Mouse (Mus musculus) embryonic facial prominence, embryonic 15.5 days (tissue): ENCODE measurements at regions not wholly inside any gene's neighbourhood (a gene's known extent, or its start where the extent isn't known, plus 50 kb on each side); places are given as distances from the start of the nearest gene placed in this dataset.

Experiments used
- ATAC-seq: fragments of 200-750 bp; cut with Nextera tagmentation; 2 replicates; pipeline ENCODE4 v1.8.0; 2017; ENCODE audit warnings: low read depth, moderate TSS enrichment; ENCODE audit not compliant: insufficient number of reproducible peaks, low FRiP score, low TSS enrichment
- H3K27ac ChIP-seq: fragments of 300-500 bp; sonication (generic); replicated peaks from 2 replicates; pipeline ENCODE4 v1.5.1; 2015; ENCODE audit warnings: mild to moderate bottlenecking, inconsistent platforms
- H3K27me3 ChIP-seq: fragments of 300-500 bp; sonication (generic); 2 replicates; pipeline ENCODE4 v1.6.1; 2015; ENCODE audit warnings: inconsistent platforms
- H3K36me3 ChIP-seq: fragments of 300-500 bp; sonication (generic); 2 replicates; pipeline ENCODE4 v1.6.1; 2015; ENCODE audit warnings: mild to moderate bottlenecking, inconsistent platforms
- H3K4me1 ChIP-seq: fragments of 300-500 bp; sonication (generic); 2 replicates; pipeline ENCODE4 v1.6.1; 2015; ENCODE audit warnings: inconsistent platforms
- H3K4me2 ChIP-seq: fragments of 300-500 bp; sonication (generic); replicated peaks from 2 replicates; pipeline ENCODE4 v1.6.1; 2015; ENCODE audit warnings: mild to moderate bottlenecking, inconsistent platforms
- H3K4me3 ChIP-seq: fragments of 300-500 bp; sonication (generic); replicated peaks from 2 replicates; pipeline ENCODE4 v1.5.1; 2015; ENCODE audit warnings: mild to moderate bottlenecking, inconsistent platforms
- H3K9ac ChIP-seq: fragments of 300-500 bp; sonication (generic); 2 replicates; pipeline ENCODE4 v1.6.1; 2015; ENCODE audit warnings: inconsistent platforms
- H3K9me3 ChIP-seq: fragments of 300-500 bp; sonication (generic); replicated peaks from 2 replicates; pipeline ENCODE4 v1.6.1; 2016; ENCODE audit warnings: inconsistent platforms
- WGBS: fragments of 180-500 bp; shearing (Covaris S2); methylation state at CpG from one replicate; pipeline ENCODE4 v1.1.7; 2015; 5-methylcytosine and 5-hydroxymethylcytosine counted together

GRCm38 (mm10) chr15:85676156-85676555, 58.6 kb upstream of the Ppara start:
- Histone ChIP-seq H3K4me1 (peaks cover 66% of the 10 kb centered on the region), H3K27me3 (no peaks in the 10 kb centered on the region), H3K36me3 (peaks cover 8% of the 10 kb centered on the region; the same call in 1 of the 2 replicates), H3K9ac (no peak overlapping the region), H3K4me2 (no peak overlapping the region), H3K4me3 (no peak overlapping the region), H3K9me3 (no peaks in the 10 kb centered on the region), H3K27ac (no peak overlapping the region)
- ATAC-seq = no peak
- 64% methylated on average over 3 of the region's 3 CpGs for WGBS

- no peak overlapping the region for H3K4me3 ChIP-seq
- H3K27ac ChIP-seq = no peak overlapping the region
- ATAC-seq = no peak
- no peak overlapping the region for H3K9ac ChIP-seq
- H3K9me3 ChIP-seq = no peaks in the 10 kb centered on the region
- H3K4me1 ChIP-seq = peaks cover 66% of the 10 kb centered on the region
- WGBS = 75% methylated on average over 10 of the region's 10 CpGs
- H3K4me2 ChIP-seq = no peak overlapping the region
- no peaks in the 10 kb centered on the region for H3K27me3 ChIP-seq
- peaks cover 8% of the 10 kb centered on the region; the same call in 1 of the 2 replicates for H3K36me3 ChIP-seq
Observed at GRCm38 (mm10) chr15:85676871-85677270, 57.9 kb upstream of the Ppara start.

- no peak overlapping the region for H3K4me3 ChIP-seq
- peaks cover 66% of the 10 kb centered on the region for H3K4me1 ChIP-seq
- H3K36me3 ChIP-seq = peaks cover 8% of the 10 kb centered on the region; the same call in 1 of the 2 replicates
- H3K9ac ChIP-seq = no peak overlapping the region
- H3K27me3 ChIP-seq = no peaks in the 10 kb centered on the region
- 85% methylated on average over 6 of the region's 6 CpGs for WGBS
- ATAC-seq = no peak
- no peak overlapping the region for H3K4me2 ChIP-seq
- H3K27ac ChIP-seq = no peak overlapping the region
- H3K9me3 ChIP-seq = no peaks in the 10 kb centered on the region
Observed at GRCm38 (mm10) chr15:85677381-85677780, 57.4 kb upstream of the Ppara start.

- Histone ChIP-seq H3K9me3 (no peaks in the 10 kb centered on the region), H3K27me3 (no peaks in the 10 kb centered on the region), H3K4me3 (no peak overlapping the region), H3K9ac (no peak overlapping the region), H3K36me3 (peaks cover 10% of the 10 kb centered on the region), H3K4me2 (no peak overlapping the region), H3K27ac (no peak overlapping the region), H3K4me1 (peaks cover 63% of the 10 kb centered on the region)
- WGBS = 62% methylated on average over 10 of the region's 10 CpGs
- no peak for ATAC-seq
Observed at GRCm38 (mm10) chr15:85677855-85678254, 56.9 kb upstream of the Ppara start.

- Histone ChIP-seq H3K9me3 (no peaks in the 10 kb centered on the region), H3K27me3 (no peaks in the 10 kb centered on the region), H3K4me3 (0 out of 2 replicates have a peak overlapping the region, but pooled peaks have one; percentile 9), H3K9ac (no peak overlapping the region), H3K4me2 (peak overlapping the region; percentile 15; the same call in 1 of the 2 replicates), H3K4me1 (peaks cover 66% of the 10 kb centered on the region), H3K27ac (peak overlapping the region; percentile 66), H3K36me3 (peaks cover 15% of the 10 kb centered on the region)
- WGBS = 84% methylated on average over 15 of the region's 15 CpGs
- ATAC-seq = no peak
Observed at GRCm38 (mm10) chr15:85678351-85678895, 56.4 kb upstream of the Ppara start.

GRCm38 (mm10) chr15:85678981-85679708, 55.6 kb upstream of the Ppara start:
- H3K4me3 ChIP-seq = peak overlapping the region; percentile 9; the same call in 1 of the 2 replicates
- peaks cover 63% of the 10 kb centered on the region for H3K4me1 ChIP-seq
- H3K9me3 ChIP-seq = no peaks in the 10 kb centered on the region
- no peaks in the 10 kb centered on the region for H3K27me3 ChIP-seq
- peak overlapping the region; percentile 70 for H3K27ac ChIP-seq
- H3K36me3 ChIP-seq = peaks cover 20% of the 10 kb centered on the region
- H3K4me2 ChIP-seq = peak overlapping the region; percentile 15
- no peak overlapping the region for H3K9ac ChIP-seq
- ATAC-seq = no peak
- WGBS = 70% methylated on average over 24 of the region's 24 CpGs

GRCm38 (mm10) chr15:85679864-85680428, 54.8 kb upstream of the Ppara start:
- Histone ChIP-seq H3K27me3 (no peaks in the 10 kb centered on the region), H3K9ac (no peak overlapping the region), H3K27ac (peak overlapping the region; percentile 70), H3K4me1 (peaks cover 65% of the 10 kb centered on the region), H3K4me2 (peak overlapping the region; percentile 15; the same call in 1 of the 2 replicates), H3K4me3 (peak overlapping the region; percentile 9; the same call in 1 of the 2 replicates), H3K36me3 (peaks cover 26% of the 10 kb centered on the region), H3K9me3 (no peaks in the 10 kb centered on the region)
- no peak for ATAC-seq
- WGBS = 56% methylated on average over 10 of the region's 10 CpGs

- 44% methylated on average over 13 of the region's 13 CpGs for whole genome bisulfite sequencing
- H3K27me3 ChIP-seq = no peaks in the 10 kb centered on the region
- no peaks in the 10 kb centered on the region for H3K9me3 ChIP-seq
- H3K27ac ChIP-seq = peak overlapping the region; percentile 8; the same call in 1 of the 2 replicates
- H3K4me3 ChIP-seq = peak overlapping the region; percentile 10; the same call in 1 of the 2 replicates
- H3K4me1 ChIP-seq = peaks cover 65% of the 10 kb centered on the region
- H3K9ac ChIP-seq = no peak overlapping the region
- no peak for ATAC-seq
- H3K36me3 ChIP-seq = peaks cover 28% of the 10 kb centered on the region
- H3K4me2 ChIP-seq = peak overlapping the region; percentile 30
Observed at GRCm38 (mm10) chr15:85680460-85681224, 54.1 kb upstream of the Ppara start.

GRCm38 (mm10) chr15:85682116-85682515, 52.7 kb upstream of the Ppara start:
- H3K36me3 ChIP-seq = peaks cover 29% of the 10 kb centered on the region
- no peaks in the 10 kb centered on the region for H3K27me3 ChIP-seq
- H3K9me3 ChIP-seq = no peaks in the 10 kb centered on the region
- H3K4me1 ChIP-seq = peaks cover 66% of the 10 kb centered on the region
- H3K4me2 ChIP-seq = no peak overlapping the region
- no peak overlapping the region for H3K9ac ChIP-seq
- H3K4me3 ChIP-seq = no peak overlapping the region
- 77% methylated on average over 12 of the region's 12 CpGs for WGBS
- ATAC-seq = no peak
- no peak overlapping the region for H3K27ac ChIP-seq

GRCm38 (mm10) chr15:85682780-85683179, 52.0 kb upstream of the Ppara start:
- Histone ChIP-seq H3K4me1 (peaks cover 67% of the 10 kb centered on the region), H3K27me3 (no peaks in the 10 kb centered on the region), H3K27ac (no peak overlapping the region), H3K4me2 (no peak overlapping the region), H3K9me3 (no peaks in the 10 kb centered on the region), H3K36me3 (peaks cover 29% of the 10 kb centered on the region), H3K4me3 (no peak overlapping the region), H3K9ac (no peak overlapping the region)
- no peak for ATAC-seq
- 61% methylated on average over 6 of the region's 6 CpGs for WGBS

GRCm38 (mm10) chr15:85683271-85683670, 51.5 kb upstream of the Ppara start:
- WGBS = 79% methylated on average over 6 of the region's 6 CpGs
- Histone ChIP-seq H3K27me3 (no peaks in the 10 kb centered on the region), H3K9me3 (no peaks in the 10 kb centered on the region), H3K9ac (no peak overlapping the region), H3K4me2 (no peak overlapping the region), H3K4me1 (peaks cover 67% of the 10 kb centered on the region), H3K4me3 (no peak overlapping the region), H3K27ac (no peak overlapping the region), H3K36me3 (peaks cover 29% of the 10 kb centered on the region)
- no peak for ATAC-seq
